Mouse (Mus musculus): ENCODE measurements around the gene Smg9.
A peak's percentile ranks its signal among the peaks of the same experiment; 100 is the strongest.

Gene Smg9

DNA sequence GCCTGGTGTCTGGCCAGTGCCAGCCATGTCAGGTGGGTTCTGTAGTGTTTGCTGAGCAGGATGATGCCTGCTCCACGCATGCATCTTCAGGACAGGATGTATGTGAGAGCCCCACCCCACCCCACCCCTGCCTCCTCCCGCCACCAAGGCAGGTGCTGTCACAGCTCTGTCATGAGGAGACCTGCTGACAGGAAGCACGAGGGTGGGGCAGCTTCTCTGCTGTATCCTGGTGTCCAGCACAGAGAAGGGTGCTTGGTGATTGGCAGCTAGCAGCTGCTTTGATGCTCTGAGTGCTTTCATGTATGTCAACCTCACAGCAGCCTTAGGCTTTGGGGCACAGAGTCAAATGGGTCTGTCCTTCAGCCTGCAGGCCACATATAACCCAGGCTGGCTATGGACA lies 14.2 kb downstream of the Smg9 start:
- peak; percentile 73 for DNase-seq

GRCm38 (mm10) chr7:24415261-24415660 lies 15.8 kb downstream of the Smg9 start:
- no peak for DNase-seq

GRCm38 (mm10) chr7:24419579-24419978 lies 20.2 kb downstream of the Smg9 start:
- DNase-seq: no peak

DNA sequence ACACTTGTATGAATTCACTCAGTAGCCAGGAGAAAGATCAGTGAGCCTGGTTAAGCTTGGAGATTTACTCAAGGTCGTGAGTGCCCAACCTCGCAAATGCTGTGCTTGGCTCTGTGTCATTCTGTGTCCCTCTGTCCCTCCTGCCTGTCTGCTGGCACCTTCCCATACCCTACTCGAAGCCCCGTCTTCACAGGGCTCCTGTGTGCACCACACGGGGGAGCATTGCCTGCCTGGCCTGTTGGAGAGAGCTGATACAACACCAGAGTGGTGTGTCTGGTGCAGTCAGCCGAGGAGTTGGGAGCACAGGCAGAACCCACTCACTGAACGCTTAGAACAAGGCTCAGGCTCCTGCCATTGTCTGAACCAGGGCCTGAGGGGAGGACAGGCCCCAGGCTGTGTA lies 22.2 kb downstream of the Smg9 start:
- no peak for DNase-seq

- DNase-seq: no peak
Measured at GRCm38 (mm10) chr7:24422251-24422650, 22.8 kb downstream of the Smg9 start.

- DNase-seq: no peak
Measured at GRCm38 (mm10) chr7:24423107-24423763, 23.8 kb downstream of the Smg9 start.

DNA sequence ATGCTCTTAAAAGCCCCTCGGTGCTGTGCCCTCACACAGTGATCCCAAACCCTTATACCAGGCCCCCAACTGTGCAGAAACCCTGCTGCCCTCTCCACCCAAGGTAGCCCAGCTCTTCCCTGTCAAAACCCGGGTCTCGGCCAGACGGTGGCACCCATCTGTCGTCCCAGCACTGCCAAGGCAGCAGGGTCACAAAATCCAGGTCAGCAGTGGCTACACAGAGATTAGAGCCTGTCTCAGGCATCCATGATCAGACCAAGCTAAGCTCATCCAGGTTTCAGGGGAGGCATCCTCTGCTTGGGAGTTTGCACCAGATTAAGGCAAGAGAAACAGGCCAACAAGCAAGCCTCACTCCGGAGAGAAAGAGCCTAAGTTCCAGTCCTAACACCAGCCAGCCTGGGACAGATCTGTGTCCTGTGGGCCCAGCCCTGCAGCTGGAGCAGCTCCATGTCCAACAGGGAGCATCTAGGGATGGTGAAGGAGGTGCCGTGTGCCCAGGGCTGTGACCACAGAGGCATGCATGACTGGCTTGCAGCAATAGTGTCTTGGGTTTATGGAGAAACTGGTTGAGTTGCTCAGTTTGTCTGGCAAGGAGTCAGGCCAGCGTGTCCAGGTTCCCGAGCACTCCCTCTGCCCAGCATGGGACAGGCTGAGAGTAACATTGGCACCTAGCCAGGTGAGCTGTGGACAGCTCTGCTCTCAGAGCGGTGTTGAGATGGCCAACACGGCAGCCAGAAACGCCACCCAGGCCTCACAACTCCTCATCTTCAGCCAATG lies 24.7 kb downstream of the Smg9 start:
- no peak for DNase-seq

DNA sequence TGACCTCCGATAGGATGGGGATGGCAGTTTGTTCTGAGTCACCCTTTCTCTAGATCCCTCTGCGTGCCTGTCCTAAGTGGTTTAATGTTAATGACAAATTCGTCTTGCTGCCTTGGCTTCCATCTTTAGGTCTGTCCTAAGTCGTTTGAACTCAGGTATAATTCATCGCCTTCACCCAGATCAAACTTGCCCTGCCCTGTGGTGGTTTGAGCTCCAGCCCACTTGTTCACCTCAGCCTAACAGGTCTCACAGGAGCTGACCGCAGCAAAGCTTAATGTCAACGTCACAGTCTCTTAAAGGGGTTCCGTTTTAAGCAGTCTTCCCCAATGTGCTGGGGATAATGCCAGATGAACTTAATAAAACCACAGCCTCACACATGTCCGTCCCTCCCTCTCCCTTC lies 26.5 kb downstream of the Smg9 start:
- DNase-seq: no peak

DNA sequence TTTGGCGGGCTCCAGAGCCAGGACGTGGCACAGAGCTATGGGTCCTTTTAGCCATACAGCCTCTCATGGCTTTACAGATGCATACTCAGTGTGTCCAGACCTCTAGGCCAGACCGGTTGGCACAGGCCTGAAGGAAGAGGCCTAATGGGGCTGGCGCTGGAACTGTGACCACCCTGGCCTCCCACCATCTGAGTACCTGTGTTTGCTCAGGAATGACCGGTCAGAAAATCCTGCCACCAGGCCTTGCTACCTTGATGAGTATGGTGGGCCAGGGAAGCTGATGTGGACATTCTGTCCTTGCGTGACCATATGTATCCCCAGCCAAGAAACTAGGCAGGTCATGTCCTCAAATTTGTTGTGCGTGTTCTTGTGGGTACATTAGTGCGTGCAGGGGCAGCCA lies 27.7 kb downstream of the Smg9 start:
- no peak for DNase-seq

DNA sequence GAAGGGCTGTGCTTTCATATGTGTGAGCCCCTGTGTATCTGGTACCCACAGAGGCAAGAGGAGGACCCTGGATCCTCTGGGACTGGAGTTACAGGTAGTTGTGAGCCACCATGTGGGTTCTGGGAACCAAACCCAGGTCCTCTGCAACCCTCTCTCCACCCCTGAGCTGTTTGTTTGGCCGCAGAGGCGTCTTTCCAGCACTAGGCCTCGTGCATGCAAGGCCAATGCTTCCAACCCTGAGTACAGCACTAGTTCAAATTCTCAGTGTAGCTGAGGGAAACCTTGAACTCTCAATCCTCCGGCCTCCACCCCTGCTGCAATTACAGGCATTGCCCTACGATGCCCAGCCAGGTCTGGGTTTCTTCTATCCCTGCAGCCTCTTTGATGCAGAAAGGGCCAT lies 29.3 kb downstream of the Smg9 start:
- no peak for DNase-seq

GRCm38 (mm10) chr7:24429413-24430112 lies 30.1 kb downstream of the Smg9 start:
- no peak for DNase-seq

DNA sequence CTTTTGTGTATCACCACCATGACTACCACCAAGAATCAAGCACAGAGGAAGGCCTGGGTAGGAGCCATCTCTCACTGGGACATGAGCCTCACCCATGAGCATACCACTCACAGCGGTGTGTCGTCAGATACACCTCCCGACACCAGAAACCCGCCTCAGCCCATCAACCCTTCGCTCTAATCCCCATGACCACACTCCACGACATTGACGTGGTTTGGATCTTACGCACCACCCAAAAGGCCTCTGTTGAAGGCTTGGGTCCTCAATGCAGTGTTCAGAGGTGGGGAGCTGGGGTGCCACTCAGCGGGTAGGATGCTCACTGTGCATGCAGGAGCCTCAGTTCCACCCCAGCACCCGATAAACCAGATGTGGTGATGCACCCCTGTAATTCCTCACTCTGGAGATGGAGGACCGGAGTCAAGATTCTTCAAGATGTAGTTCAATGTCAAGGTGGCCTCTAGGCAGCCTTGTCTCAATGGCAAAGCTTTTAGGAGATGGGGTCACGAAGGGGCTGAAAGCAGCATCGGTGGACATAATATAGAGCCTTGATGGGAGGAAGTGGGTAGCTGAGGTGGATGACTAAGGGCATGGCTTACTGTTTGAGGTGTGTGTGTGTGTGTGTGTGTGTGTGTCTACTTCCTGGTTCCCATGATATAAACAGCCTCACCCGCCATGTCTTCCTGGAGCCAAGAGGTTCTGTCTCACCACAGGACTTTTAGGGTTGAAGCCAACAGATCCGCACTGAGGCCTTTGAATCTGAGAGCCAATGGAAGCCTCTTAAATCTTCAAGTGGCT lies 31.3 kb downstream of the Smg9 start:
- no peak for DNase-seq

DNA sequence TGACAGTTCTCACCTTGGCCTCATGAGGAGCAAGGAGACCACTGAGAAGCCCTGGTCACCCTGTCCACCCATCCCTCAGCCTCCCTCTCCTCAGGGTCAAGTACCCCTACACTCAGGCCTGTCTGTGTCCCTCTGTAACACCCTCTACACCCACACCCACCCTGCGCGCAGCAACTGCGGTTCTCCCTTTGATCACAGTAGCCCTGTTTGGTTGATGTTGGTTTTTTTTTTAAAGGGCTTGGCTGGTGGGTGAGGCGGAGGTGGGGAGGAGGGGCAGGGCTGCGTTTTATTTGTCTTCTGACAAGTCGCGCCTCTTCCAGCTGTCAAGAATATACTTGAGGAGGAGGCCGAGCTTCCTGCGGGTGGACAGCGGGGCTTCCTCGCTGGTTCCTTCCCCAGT lies 32.3 kb downstream of the Smg9 start:
- DNase-seq: no peak

DNA sequence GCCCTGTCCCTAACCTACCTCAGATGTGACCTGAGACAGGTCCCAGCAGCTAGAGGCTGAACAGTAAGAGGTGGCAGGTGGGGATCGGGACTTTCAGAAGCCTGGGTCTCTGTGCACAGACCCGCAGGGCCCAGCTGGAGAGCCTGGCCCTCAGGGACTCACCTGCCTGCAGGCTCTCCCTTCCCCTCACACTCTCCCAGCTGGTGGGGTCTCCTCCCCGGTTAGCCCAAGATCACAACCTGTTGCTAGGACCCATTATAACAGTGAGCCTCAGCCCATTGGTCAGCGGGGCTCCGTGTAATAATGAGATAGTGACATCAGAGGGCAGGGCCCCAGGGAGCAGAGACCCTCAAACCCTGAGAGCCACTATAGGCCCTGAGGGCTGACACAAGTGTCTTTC lies 35.9 kb downstream of the Smg9 start:
- DNase-seq: no peak

DNA sequence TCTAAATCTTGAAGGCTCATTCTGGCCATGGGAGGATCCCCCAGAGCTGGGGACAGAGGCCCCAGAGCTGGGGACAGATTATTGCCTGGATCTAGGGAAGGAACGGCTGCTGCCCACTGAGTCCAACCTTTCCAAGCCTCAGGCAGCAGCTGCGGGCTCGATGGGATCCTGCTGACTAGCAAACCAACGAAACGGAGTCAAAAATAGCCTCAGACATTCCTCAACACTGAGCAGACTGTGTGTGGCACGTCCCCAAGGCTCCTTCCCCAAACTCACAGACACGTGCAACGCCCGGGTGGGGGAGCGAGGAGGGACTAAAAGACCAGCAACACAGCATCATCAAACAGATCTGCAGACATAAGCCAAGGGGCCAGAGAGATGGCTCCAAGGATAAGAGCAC lies 38.6 kb downstream of the Smg9 start:
- DNase-seq: no peak

GRCm38 (mm10) chr7:24439191-24439590 lies 39.8 kb downstream of the Smg9 start:
- no peak for DNase-seq

DNA sequence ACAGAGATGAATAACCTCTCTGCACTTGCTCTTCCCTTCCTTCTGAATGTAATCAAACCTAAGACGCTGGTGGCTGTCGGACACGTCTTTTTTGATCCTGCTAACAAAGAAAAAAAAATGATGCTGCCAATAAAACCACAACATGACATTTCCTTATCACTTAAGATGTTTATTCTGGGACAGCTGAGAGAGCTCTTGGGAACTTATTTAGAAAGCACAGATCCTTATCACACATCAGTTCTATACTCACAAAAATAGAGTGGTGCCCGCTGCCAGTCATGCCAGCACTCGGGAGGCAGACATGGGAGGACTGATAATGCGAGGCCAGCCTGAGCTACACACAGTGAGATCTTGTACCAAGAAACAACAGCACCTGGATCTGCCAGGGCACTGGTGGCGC lies 40.5 kb downstream of the Smg9 start:
- DNase-seq: no peak

DNA sequence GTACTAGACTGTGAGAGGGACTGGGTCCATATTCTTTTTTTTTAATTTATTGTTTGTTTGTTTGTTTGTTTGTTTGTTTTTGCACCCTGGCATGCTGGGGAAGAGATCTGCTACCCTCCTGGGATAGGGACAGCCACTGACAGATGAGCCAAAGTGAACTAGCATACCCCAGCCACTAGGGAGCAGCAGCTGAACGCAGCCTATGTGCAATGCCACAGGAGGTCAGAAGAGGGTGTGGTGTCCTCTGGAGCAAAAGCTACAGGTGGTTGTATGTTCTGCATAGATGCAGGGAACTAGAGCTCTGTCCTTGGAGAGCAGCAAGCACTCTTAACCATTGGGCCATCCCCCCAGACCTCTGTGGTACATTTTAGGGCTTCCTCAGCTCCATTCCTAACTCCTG lies 42.4 kb downstream of the Smg9 start:
- peak; percentile 85 for DNase-seq

GRCm38 (mm10) chr7:24442313-24442712 lies 42.9 kb downstream of the Smg9 start:
- DNase-seq: no peak

DNA sequence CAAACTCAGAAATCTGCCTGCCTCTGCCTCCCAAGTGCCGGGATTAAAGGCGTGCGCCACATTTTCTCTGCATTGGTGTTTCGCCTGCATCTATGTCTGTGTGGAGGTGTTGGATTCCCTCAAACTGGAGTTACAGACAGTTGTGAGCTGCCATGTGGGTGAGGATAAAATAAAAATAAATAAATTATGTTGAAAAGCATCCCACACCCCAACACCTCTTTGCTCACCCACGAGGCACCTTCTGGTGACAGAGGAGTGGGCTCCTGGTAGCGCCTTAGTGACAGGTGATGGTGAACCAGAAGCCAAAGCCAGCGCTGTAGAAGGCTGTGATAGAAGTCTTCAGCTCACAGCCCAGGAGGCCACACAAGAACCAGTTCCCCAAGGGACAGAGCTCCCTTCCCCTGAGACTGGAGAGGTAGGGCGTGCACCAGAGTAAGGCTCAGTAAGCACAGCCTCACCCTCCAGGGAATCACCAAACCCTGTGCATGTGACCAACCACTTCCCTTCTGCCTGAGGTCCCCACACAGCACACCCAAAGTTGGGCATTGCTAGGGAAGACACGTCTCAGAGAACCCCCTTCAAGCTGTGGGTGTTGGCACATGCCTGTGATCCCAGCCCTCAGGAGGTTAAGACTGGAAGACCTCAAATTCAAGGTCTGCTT lies 46.0 kb downstream of the Smg9 start:
- DNase-seq: no peak

DNA sequence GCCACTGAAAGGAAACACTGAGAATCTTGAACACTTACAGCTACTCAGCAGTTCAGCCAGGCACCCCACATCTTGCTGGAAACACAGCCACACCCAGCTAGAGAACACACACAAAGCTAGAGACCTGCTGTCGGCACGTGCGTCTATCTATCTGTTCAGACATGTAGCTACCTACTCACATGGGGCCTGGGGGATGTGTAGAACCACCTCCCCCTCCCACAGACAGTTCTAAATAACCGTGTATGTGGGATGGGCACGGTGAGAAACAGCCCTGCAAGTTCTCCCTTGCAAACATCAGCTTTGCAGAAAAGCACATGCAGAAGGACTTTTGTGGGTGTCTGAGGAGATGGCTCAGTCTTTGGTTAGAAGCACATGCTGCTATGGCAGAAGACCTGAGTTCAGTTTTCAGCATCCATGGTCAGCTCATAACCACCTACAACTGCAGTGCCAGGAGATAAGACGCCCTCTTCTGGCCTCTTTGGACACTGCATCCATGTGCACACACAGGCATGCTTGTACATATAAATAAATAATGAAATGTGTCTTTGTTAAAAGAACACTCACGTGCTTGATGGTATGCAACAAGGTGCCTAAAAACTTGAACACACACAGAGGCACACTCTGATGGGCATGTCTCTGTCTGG lies 47.4 kb downstream of the Smg9 start:
- DNase-seq: no peak
